In genomic region chr1:153128780-153129179, GRCm38 (mm10) we compare ENCODE assay signal across 30 mouse cellular contexts. TPM values are rescaled to one million over a fixed set of nuclear protein-coding genes. Genes with fewer than 3 reads are reported as not detected.
A peak's percentile ranks its signal among the peaks of the same experiment; 100 is the strongest.
DNase-seq lines count a peak whose midpoint lies in the region; ATAC-seq and TF ChIP-seq lines count a peak whose summit lies in the region.
"Had no signal": no experiment of that assay in that cellular context is flagged by ENCODE, and none has a peak within 500 bp of the region (broad histone marks: within the 10 kb centered on the region; RNA-seq: fewer than 3 reads in every experiment).

No protein-coding gene starts in this region.

- peaks cover 39% of the 10 kb centered on the region for H3K4me1 ChIP-seq in heart, postnatal 0 days (ENCODE audit: control insufficient read depth, insufficient read depth)
- peaks cover 20% of the 10 kb centered on the region for H3K4me1 ChIP-seq in embryonic fibroblast, embryonic 13.5 days (ENCODE audit: control insufficient read depth, insufficient read depth, low read length)
- H3K4me1 ChIP-seq in stomach, postnatal 0 days (replicated peaks; ENCODE audit: control insufficient read depth, insufficient read depth): 0 out of 2 replicates have a peak, but pooled peaks cover 4% of the 10 kb centered on the region
- H3K4me1 ChIP-seq: hindbrain, embryonic 15.5 days; neural tube, embryonic 15.5 days had no signal

- DNase-seq in gastrocnemius, adult 2 months: no peak
- DNase-seq in gastrocnemius, postnatal 25 days: no peak
- DNase-seq in heart, postnatal 0 days (ENCODE audit: low spot score): no peak
- no peak for DNase-seq in heart, adult 9 months (ENCODE audit: low spot score in 2 of 2)
- no peak for DNase-seq in stomach, postnatal 0 days (ENCODE audit: low spot score)
- no peak for DNase-seq in Muller cell, postnatal 12 days (ENCODE audit: inconsistent ontology term)
- DNase-seq: adrenal gland, adult 8-10 months; cerebellum, adult 2 months; cerebellum, postnatal 14 days; forebrain, postnatal 0 days; gastrocnemius, postnatal 10 days; kidney, adult 11 months; kidney, postnatal 14 days; layer of hippocampus, adult 9-11 months; liver; lung, adult 2 months; lung, postnatal 14 days; midbrain, embryonic 14.5 days; right cerebral cortex, postnatal 25 days; spleen, adult 18-20 months had no signal

- 77% methylated on average over 8 of the region's 8 CpGs for WGBS in heart, postnatal 0 days
- 58% methylated on average over 8 of the region's 8 CpGs for WGBS in stomach, postnatal 0 days

- H3K9me3 ChIP-seq in heart, postnatal 0 days (replicated peaks; ENCODE audit: control insufficient read depth, low read length): no peaks in the 10 kb centered on the region
- no peaks in the 10 kb centered on the region for H3K9me3 ChIP-seq in stomach, postnatal 0 days (ENCODE audit: control insufficient read depth, low read length)
- H3K9me3 ChIP-seq: forebrain, embryonic 12.5 days; hindbrain, embryonic 10.5 days; hindbrain, embryonic 15.5 days; neural tube, embryonic 15.5 days had no signal

- H3K36me3 ChIP-seq in heart, postnatal 0 days (replicated peaks; ENCODE audit: control insufficient read depth, insufficient read depth, low read length): no peaks in the 10 kb centered on the region; the same call in 1 of the 2 replicates
- H3K36me3 ChIP-seq in stomach, postnatal 0 days (ENCODE audit: control insufficient read depth, insufficient read depth, low read length): no peaks in the 10 kb centered on the region
- H3K36me3 ChIP-seq: forebrain, embryonic 12.5 days; hindbrain, embryonic 10.5 days; hindbrain, embryonic 15.5 days; neural tube, embryonic 15.5 days had no signal

- no peak for TF ChIP-seq POLR2A in embryonic fibroblast, embryonic 13.5 days (IDR thresholded peaks at IDR 0.05; ENCODE audit: low read depth, low read length)

- intact Hi-C loops in gastrocnemius, adult 2 months (cut with DNase I): no loop called here

- H3K27me3 ChIP-seq in heart, postnatal 0 days (ENCODE audit: control insufficient read depth, insufficient read depth, low read length): no peaks in the 10 kb centered on the region
- H3K27me3 ChIP-seq in stomach, postnatal 0 days (ENCODE audit: control insufficient read depth, insufficient read depth, low read length): no peaks in the 10 kb centered on the region
- H3K27me3 ChIP-seq: CH12.LX; hindbrain, embryonic 15.5 days had no signal

- H3K9ac ChIP-seq in heart, postnatal 0 days (replicated peaks; ENCODE audit: low read depth, low read length): no peak overlapping the region
- H3K9ac ChIP-seq in stomach, postnatal 0 days (ENCODE audit: low read length): no peak overlapping the region
- H3K9ac ChIP-seq: forebrain, embryonic 12.5 days; forebrain, postnatal 0 days; hindbrain, embryonic 15.5 days; liver, embryonic 14.5 days; neural tube, embryonic 15.5 days had no signal

- no peak overlapping the region for H3K4me2 ChIP-seq in heart, postnatal 0 days (ENCODE audit: low read depth, low read length)
- no peak overlapping the region for H3K4me2 ChIP-seq in stomach, postnatal 0 days (replicated peaks; ENCODE audit: low read depth)
- H3K4me2 ChIP-seq: forebrain, embryonic 12.5 days; hindbrain, embryonic 15.5 days; neural tube, embryonic 15.5 days had no signal

- no peak for TF ChIP-seq EP300 in heart, postnatal 0 days (IDR thresholded peaks at IDR 0.05; ENCODE audit: low read depth)
- TF ChIP-seq EP300 in stomach, postnatal 0 days (optimal IDR thresholded peaks at IDR 0.05): peak; percentile 13

- H3K4me3 ChIP-seq in gastrocnemius, adult 2 months: no peak overlapping the region
- H3K4me3 ChIP-seq in heart, postnatal 0 days (ENCODE audit: low read depth, low read length): no peak overlapping the region
- no peak overlapping the region for H3K4me3 ChIP-seq in embryonic fibroblast, embryonic 13.5 days (ENCODE audit: insufficient read depth, low read length)
- H3K4me3 ChIP-seq in stomach, postnatal 0 days (ENCODE audit: low read depth, low read length): no peak overlapping the region
- H3K4me3 ChIP-seq: forebrain, embryonic 12.5 days; hindbrain, embryonic 10.5 days; hindbrain, embryonic 15.5 days; neural tube, embryonic 15.5 days had no signal

- ATAC-seq in heart, postnatal 0 days (ENCODE audit: insufficient read depth, low read depth): no peak
- ATAC-seq in stomach, postnatal 0 days (ENCODE audit: low FRiP score, low TSS enrichment): no peak
- ATAC-seq: forebrain, postnatal 0 days; inflammation-experienced regulatory T-cells, adult 6 months had no signal

- no peak for TF ChIP-seq CTCF in gastrocnemius, adult 2 months (IDR thresholded peaks at IDR 0.05)
- TF ChIP-seq CTCF in heart, postnatal 0 days (IDR thresholded peaks at IDR 0.05; ENCODE audit: low read depth): no peak
- TF ChIP-seq CTCF in embryonic fibroblast, embryonic 13.5 days (IDR thresholded peaks at IDR 0.05; ENCODE audit: borderline replicate concordance, insufficient read depth, low read length): no peak
- TF ChIP-seq CTCF in stomach, postnatal 0 days (IDR thresholded peaks at IDR 0.05; ENCODE audit: low read depth): no peak

- H3K27ac ChIP-seq in gastrocnemius, adult 2 months: peak overlapping the region; percentile 78
- 0 out of 2 replicates have a peak overlapping the region, but pooled peaks have one; percentile 5 for H3K27ac ChIP-seq in heart, postnatal 0 days (ENCODE audit: low read depth)
- peak overlapping the region; percentile 99; the same call in 1 of the 2 replicates for H3K27ac ChIP-seq in embryonic fibroblast, embryonic 13.5 days (ENCODE audit: insufficient read depth, low read length)
- H3K27ac ChIP-seq in stomach, postnatal 0 days (replicated peaks): peak overlapping the region; percentile 56
- H3K27ac ChIP-seq: forebrain, embryonic 12.5 days; hindbrain, embryonic 10.5 days; hindbrain, embryonic 15.5 days; liver, embryonic 14.5 days; neural tube, embryonic 15.5 days had no signal

RNA-seq across cellular contexts. Expression of gene Lamc2, which starts 57.5 kb away (rescaled TPM):
- 1 to 10 TPM; 3.8 to 4.4 TPM for total RNA-seq in gastrocnemius, adult 2 months (2021)
- total RNA-seq in gastrocnemius, postnatal 25 days (2021): 1 to 10 TPM; 5.0 to 6.1 TPM
- 10.2 and 13.2 TPM in 2 replicates for total RNA-seq in heart, postnatal 0 days (2014; rRNA removed; ENCODE audit: low replicate concordance)
- 4.1 and 6.0 TPM in 2 replicates for polyA plus RNA-seq in heart, postnatal 0 days (2015; fragmentation: Nextera tagmentation; extraction: Ambion mirVana)
- 3.3 and 7.9 TPM in 2 replicates for polyA plus RNA-seq in embryonic fibroblast, embryonic 13.5 days (2011; ENCODE audit: insufficient read length, low read depth, missing spikeins)
- polyA plus RNA-seq in stomach, postnatal 0 days (2015; fragmentation: Nextera tagmentation; extraction: Ambion mirVana): 17.6 and 18.2 TPM in 2 replicates
- total RNA-seq: granulocyte monocyte progenitor cell, adult 5-6 weeks; monocyte, adult 5-6 weeks had no signal

Comparison
In these comparisons a context has a peak if more than half of its experiments do, and no peak if none do; other contexts are left out.
1. H3K27ac ChIP-seq: peak in every context shown above with its lines; median percentile 99 in embryonic fibroblast, embryonic 13.5 days; 78 in gastrocnemius, adult 2 months; 56 in stomach, postnatal 0 days; 5 in heart, postnatal 0 days.